Mouse (Mus musculus) limb, embryonic 11.5 days (tissue): Measurements from ENCODE around the gene Mrgprd. TPM values are rescaled to one million over a fixed set of nuclear protein-coding genes. Genes with fewer than 3 reads are reported as not detected.
A peak's percentile ranks its signal among the peaks of the same experiment; 100 is the strongest.

ENCODE experiments used
- ATAC-seq: fragments of 200-750 bp; cut with Nextera tagmentation; 2 replicates; pipeline ENCODE4 v1.8.0; 2017; ENCODE audit warnings: low read depth; ENCODE audit not compliant: insufficient number of reproducible peaks, low FRiP score, low TSS enrichment
- DNase-seq: peaks from one replicate; pipeline ENCODE4 v3.0.0-alpha.2; 2015; ENCODE audit warnings: low spot score
- H3K27ac ChIP-seq: fragments of 300-500 bp; sonication (generic); replicated peaks from 2 replicates; pipeline ENCODE4 v1.5.1; 2014; ENCODE audit warnings: low read depth, mild to moderate bottlenecking, low read length
- H3K27me3 ChIP-seq: fragments of 300-500 bp; sonication (generic); 2 replicates; pipeline ENCODE4 v1.6.1; 2014; ENCODE audit warnings: mild to moderate bottlenecking, low read length, mixed read lengths; ENCODE audit not compliant: control insufficient read depth, insufficient read depth
- H3K36me3 ChIP-seq: fragments of 300-500 bp; sonication (generic); 2 replicates; pipeline ENCODE4 v1.6.1; 2014; ENCODE audit warnings: mild to moderate bottlenecking, low read length, moderate library complexity, mixed read lengths; ENCODE audit not compliant: control insufficient read depth, insufficient read depth
- H3K4me1 ChIP-seq: fragments of 300-500 bp; sonication (generic); 2 replicates; pipeline ENCODE4 v1.6.1; 2014; ENCODE audit warnings: low read length, mixed read lengths; ENCODE audit not compliant: control insufficient read depth, insufficient read depth
- H3K4me2 ChIP-seq: fragments of 300-500 bp; sonication (generic); 2 replicates; pipeline ENCODE4 v1.6.1; 2014; ENCODE audit warnings: low read depth, mild to moderate bottlenecking, moderate library complexity; ENCODE audit not compliant: severe bottlenecking
- H3K4me3 ChIP-seq: fragments of 300-500 bp; sonication (generic); 2 replicates; pipeline ENCODE4 v1.5.1; 2014; ENCODE audit warnings: low read depth, low read length
- H3K9ac ChIP-seq: fragments of 300-500 bp; sonication (generic); 2 replicates; pipeline ENCODE4 v1.6.1; 2014; ENCODE audit warnings: mild to moderate bottlenecking, low read length
- H3K9me3 ChIP-seq: fragments of 300-500 bp; sonication (generic); 2 replicates; pipeline ENCODE4 v1.6.1; 2016; ENCODE audit warnings: low read length; ENCODE audit not compliant: control insufficient read depth
- WGBS: fragments of 180-500 bp; shearing (Covaris S2); extraction: QIAGEN DNeasy Blood & Tissue Kit; methylation state at CpG from one replicate; pipeline ENCODE4 v1.1.7; 2014; 5-methylcytosine and 5-hydroxymethylcytosine counted together
- polyA plus RNA-seq: library from polyadenylated mRNA; unstranded; fragments of >200 nt; fragmentation: Nextera tagmentation; extraction: Ambion mirVana; gene quantifications from 2 replicates; pipeline ENCODE4 v1.2.1, GENCODE M21; 2014

The Mrgprd gene
- polyA plus RNA-seq, 1 experiment from 2014 or later = not detected

- Histone ChIP-seq H3K9ac (no peak overlapping the region), H3K4me3 (no peak overlapping the region), H3K9me3 (no peaks in the 10 kb centered on the region), H3K27ac (no peak overlapping the region), H3K4me2 (no peak overlapping the region), H3K36me3 (no peaks in the 10 kb centered on the region), H3K27me3 (no peaks in the 10 kb centered on the region), H3K4me1 (no peaks in the 10 kb centered on the region)
- ATAC-seq = no peak
- peak; percentile 31 for DNase-seq
- 95% methylated on average over 5 of the region's 5 CpGs for WGBS
Measured at GRCm38 (mm10) chr7:145340248-145340904, 25.7 kb downstream of the Mrgprd start.

Other genes starting within 250 kb of the Mrgprd start
- not detected in 2 replicates for gene 1810010D01Rik, start 106.7 kb upstream of the Mrgprd start, polyA plus RNA-seq
- 2.7 and 3.2 TPM in 2 replicates for gene Tpcn2, start 30.8 kb upstream of the Mrgprd start, polyA plus RNA-seq
- 0.09 and 0.11 TPM in 2 replicates for gene Mrgprf, start 14.0 kb upstream of the Mrgprd start, polyA plus RNA-seq